Mouse (Mus musculus) embryonic facial prominence, embryonic 13.5 days (tissue): Measurements from ENCODE around the gene Gm20481. TPM values are rescaled to one million over a fixed set of nuclear protein-coding genes. Genes with fewer than 3 reads are reported as not detected.
A peak's percentile ranks its signal among the peaks of the same experiment; 100 is the strongest.
"Not testable (repeated sequence)": the region's sequence is repeated elsewhere in the genome, so short reads cannot be mapped to it uniquely, and the experiment has no call there.

Experiments
- ATAC-seq: fragments of 200-750 bp; cut with Nextera tagmentation; 2 replicates; pipeline ENCODE4 v1.8.0; 2017; ENCODE audit warnings: low read depth; ENCODE audit not compliant: insufficient number of reproducible peaks, insufficient read depth, low FRiP score, low TSS enrichment
- H3K27ac ChIP-seq: fragments of 300-500 bp; sonication (generic); 2 replicates; pipeline ENCODE4 v1.5.1; 2015; ENCODE audit warnings: moderate library complexity, mild to moderate bottlenecking, inconsistent platforms
- H3K27me3 ChIP-seq: fragments of 300-500 bp; sonication (generic); 2 replicates; pipeline ENCODE4 v1.6.1; 2015; ENCODE audit warnings: mild to moderate bottlenecking, inconsistent platforms
- H3K36me3 ChIP-seq: fragments of 300-500 bp; sonication (generic); 2 replicates; pipeline ENCODE4 v1.6.1; 2015; ENCODE audit warnings: mild to moderate bottlenecking, inconsistent platforms
- H3K4me1 ChIP-seq: fragments of 300-500 bp; sonication (generic); 2 replicates; pipeline ENCODE4 v1.6.1; 2015; ENCODE audit warnings: inconsistent platforms
- H3K4me2 ChIP-seq: fragments of 300-500 bp; sonication (generic); 2 replicates; pipeline ENCODE4 v1.6.1; 2015; ENCODE audit warnings: moderate library complexity, mild to moderate bottlenecking, inconsistent platforms
- H3K4me3 ChIP-seq: fragments of 300-500 bp; sonication (generic); 2 replicates; pipeline ENCODE4 v1.5.1; 2015; ENCODE audit warnings: mild to moderate bottlenecking, inconsistent platforms
- H3K9ac ChIP-seq: fragments of 300-500 bp; sonication (generic); 2 replicates; pipeline ENCODE4 v1.6.1; 2015; ENCODE audit warnings: mild to moderate bottlenecking, inconsistent platforms
- H3K9me3 ChIP-seq: fragments of 300-500 bp; sonication (generic); 2 replicates; pipeline ENCODE4 v1.6.1; 2016; ENCODE audit warnings: inconsistent platforms
- WGBS: fragments of 180-500 bp; shearing (Covaris S2); methylation state at CpG from one replicate; pipeline ENCODE4 v1.1.7; 2015; ENCODE audit warnings: mixed read lengths; 5-methylcytosine and 5-hydroxymethylcytosine counted together
- polyA plus RNA-seq: library from polyadenylated mRNA; unstranded; fragments of >200 nt; fragmentation: Nextera tagmentation; extraction: Ambion mirVana; gene quantifications from 2 replicates; pipeline ENCODE4 v1.2.1, GENCODE M21; 2015

Gene Gm20481
- polyA plus RNA-seq, 1 experiment from 2014 or later, result not detected

GRCm38 (mm10) chr17:34953258-34953657, 16.5 kb upstream of the Gm20481 start:
- no peak for ATAC-seq
- peaks cover 20% of the 10 kb centered on the region for H3K36me3 ChIP-seq
- whole genome bisulfite sequencing, result 90% methylated on average over 3 of the region's 3 CpGs
- H3K9ac ChIP-seq, result no peak overlapping the region
- peak overlapping the region; percentile 94 for H3K4me3 ChIP-seq
- peaks cover 10% of the 10 kb centered on the region for H3K4me1 ChIP-seq
- peaks cover 7% of the 10 kb centered on the region for H3K27me3 ChIP-seq
- H3K4me2 ChIP-seq, result peak overlapping the region; percentile 72
- peak overlapping the region; percentile 94; the same call in 1 of the 2 replicates for H3K27ac ChIP-seq
- H3K9me3 ChIP-seq, result no peaks in the 10 kb centered on the region

GRCm38 (mm10) chr17:34953904-34954303, 15.8 kb upstream of the Gm20481 start:
- ATAC-seq, result no peak
- H3K9ac ChIP-seq, result no peak overlapping the region
- H3K4me3 ChIP-seq, result no peak overlapping the region
- H3K36me3 ChIP-seq, result peaks cover 20% of the 10 kb centered on the region
- H3K27ac ChIP-seq, result no peak overlapping the region
- peaks cover 7% of the 10 kb centered on the region for H3K27me3 ChIP-seq
- no peak overlapping the region for H3K4me2 ChIP-seq
- 82% methylated on average over 4 of the region's 4 CpGs for WGBS
- no peaks in the 10 kb centered on the region for H3K9me3 ChIP-seq
- peaks cover 10% of the 10 kb centered on the region for H3K4me1 ChIP-seq

GRCm38 (mm10) chr17:34954831-34955230, 14.9 kb upstream of the Gm20481 start:
- H3K4me3 ChIP-seq, result no peak overlapping the region
- H3K36me3 ChIP-seq, result peaks cover 15% of the 10 kb centered on the region
- no peak overlapping the region for H3K4me2 ChIP-seq
- peak overlapping the region; percentile 44 for H3K9ac ChIP-seq
- no peak for ATAC-seq
- peaks cover 7% of the 10 kb centered on the region for H3K27me3 ChIP-seq
- 54% methylated on average over 4 of the region's 4 CpGs for WGBS
- H3K27ac ChIP-seq, result no peak overlapping the region
- H3K4me1 ChIP-seq, result peaks cover 11% of the 10 kb centered on the region
- H3K9me3 ChIP-seq, result no peaks in the 10 kb centered on the region

GRCm38 (mm10) chr17:34955884-34956283, 13.8 kb upstream of the Gm20481 start:
- Histone ChIP-seq H3K27me3 (peaks cover 7% of the 10 kb centered on the region), H3K4me1 (peaks cover 10% of the 10 kb centered on the region), H3K9me3 (no peaks in the 10 kb centered on the region), H3K9ac (no peak overlapping the region), H3K36me3 (peaks cover 4% of the 10 kb centered on the region), H3K4me3 (no peak overlapping the region), H3K27ac (no peak overlapping the region), H3K4me2 (no peak overlapping the region)
- 83% methylated on average over 3 of the region's 3 CpGs for WGBS
- ATAC-seq, result no peak

DNA sequence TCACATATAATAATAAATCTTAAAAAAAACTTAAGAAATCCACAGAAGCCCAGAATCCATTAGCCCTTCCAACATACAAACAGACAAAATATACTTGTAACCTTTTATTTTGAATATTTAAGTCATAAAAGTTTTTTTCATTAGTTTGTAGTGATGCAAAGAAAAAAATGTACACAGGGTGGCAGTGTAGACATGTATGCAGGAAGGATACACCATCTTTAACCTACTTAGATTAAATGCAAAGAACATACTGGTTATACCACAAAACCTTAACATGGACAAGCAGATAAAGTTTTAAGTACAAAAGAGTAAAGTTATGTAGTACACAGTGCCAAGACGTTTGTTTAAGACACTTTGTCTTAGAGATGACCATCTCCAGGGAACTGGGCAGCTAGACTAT, 13.4 kb upstream of the Gm20481 start:
- Histone ChIP-seq H3K36me3 (no peaks in the 10 kb centered on the region), H3K9ac (no peak overlapping the region), H3K9me3 (no peaks in the 10 kb centered on the region), H3K4me3 (no peak overlapping the region), H3K27me3 (peaks cover 7% of the 10 kb centered on the region), H3K4me2 (no peak overlapping the region), H3K4me1 (peaks cover 7% of the 10 kb centered on the region), H3K27ac (no peak overlapping the region)
- WGBS, result 37% methylated on average over 1 of the region's 1 CpGs
- ATAC-seq, result no peak

DNA sequence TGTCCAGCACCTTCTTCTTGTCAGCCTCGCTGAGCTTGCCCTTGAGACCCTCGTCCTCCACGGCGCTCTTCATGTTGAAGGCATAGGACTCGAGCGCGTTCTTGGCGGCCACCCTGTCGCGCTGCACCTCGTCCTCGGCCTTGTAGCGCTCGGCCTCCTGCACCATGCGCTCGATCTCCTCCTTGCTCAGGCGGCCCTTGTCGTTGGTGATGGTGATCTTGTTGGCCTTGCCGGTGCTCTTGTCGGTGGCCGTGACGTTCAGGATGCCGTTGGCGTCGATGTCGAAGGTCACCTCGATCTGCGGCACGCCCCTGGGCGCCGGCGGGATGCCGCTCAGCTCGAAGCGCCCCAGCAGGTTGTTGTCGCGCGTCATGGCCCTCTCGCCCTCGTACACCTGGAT, 12.4 kb upstream of the Gm20481 start:
- H3K9me3 ChIP-seq, H3K4me2 ChIP-seq, H3K27me3 ChIP-seq, H3K9ac ChIP-seq, ATAC-seq, H3K36me3 ChIP-seq, H3K27ac ChIP-seq, H3K4me3 ChIP-seq: not testable (repeated sequence)
- WGBS, result 17% methylated on average over 36 of the region's 40 CpGs
- peaks cover 12% of the 10 kb centered on the region for H3K4me1 ChIP-seq

DNA sequence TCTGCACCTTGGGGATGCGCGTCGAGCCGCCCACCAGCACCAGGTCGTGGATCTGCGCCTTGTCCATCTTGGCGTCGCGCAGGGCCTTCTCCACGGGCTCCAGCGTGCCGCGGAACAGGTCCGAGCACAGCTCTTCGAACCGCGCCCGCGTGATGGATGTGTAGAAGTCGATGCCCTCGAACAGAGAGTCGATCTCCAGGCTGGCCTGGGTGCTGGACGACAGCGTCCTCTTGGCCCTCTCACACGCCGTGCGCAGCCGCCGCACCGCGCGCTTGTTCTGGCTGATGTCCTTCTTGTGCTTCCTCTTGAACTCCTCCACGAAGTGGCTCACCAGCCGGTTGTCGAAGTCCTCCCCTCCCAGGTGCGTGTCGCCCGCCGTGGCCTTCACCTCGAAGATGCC, 11.7 kb upstream of the Gm20481 start:
- 16% methylated on average over 22 of the region's 40 CpGs for WGBS
- H3K4me3 ChIP-seq, H3K27ac ChIP-seq, H3K27me3 ChIP-seq, H3K9ac ChIP-seq, H3K36me3 ChIP-seq, ATAC-seq, H3K9me3 ChIP-seq: not testable (repeated sequence)
- peaks cover 12% of the 10 kb centered on the region for H3K4me1 ChIP-seq
- H3K4me2 ChIP-seq, result 0 out of 2 replicates have a peak overlapping the region, but pooled peaks have one; percentile 14

GRCm38 (mm10) chr17:34958734-34959129, 11.0 kb upstream of the Gm20481 start:
- H3K27me3 ChIP-seq, result peaks cover 11% of the 10 kb centered on the region
- H3K4me1 ChIP-seq, result peaks cover 12% of the 10 kb centered on the region
- not testable (repeated sequence) for H3K9me3 ChIP-seq, H3K36me3 ChIP-seq, H3K27ac ChIP-seq, H3K9ac ChIP-seq
- ATAC-seq, result 0 out of 2 replicates have a peak, but pooled peaks have one; percentile 7
- peak overlapping the region; percentile 56 for H3K4me3 ChIP-seq
- WGBS, result under 1% methylated on average over 31 of the region's 47 CpGs
- peak overlapping the region; percentile 65 for H3K4me2 ChIP-seq

- WGBS, result under 1% methylated on average over 26 of the region's 32 CpGs
These were observed 10.5 kb upstream of the Gm20481 start, which contains the start of gene Hspa1b for GRCm38 (mm10) chr17:34959130-34959778. Hspa1b (minus strand) TSS chr17:34959238.

GRCm38 (mm10) chr17:34959881-34960515, 9.7 kb upstream of the Gm20481 start:
- Histone ChIP-seq H3K9ac (peak overlapping the region; percentile 70), H3K9me3 (no peaks in the 10 kb centered on the region), H3K36me3 (no peaks in the 10 kb centered on the region), H3K4me2 (peak overlapping the region; percentile 65), H3K4me3 (peak overlapping the region; percentile 56), H3K27me3 (peaks cover 11% of the 10 kb centered on the region), H3K27ac (peak overlapping the region; percentile 97), H3K4me1 (peaks cover 14% of the 10 kb centered on the region)
- ATAC-seq, result no peak
- WGBS, result 9% methylated on average over 12 of the region's 12 CpGs

More at GRCm38 (mm10) chr17:34959130-34959778, 10.5 kb upstream of the Gm20481 start, which contains the start of gene Hspa1b:
- peak within 1 kb of the TSS; percentile 97 for H3K27ac ChIP-seq
- peak; percentile 88 for ATAC-seq
- H3K4me2 ChIP-seq, result peak within 1 kb of the TSS; percentile 65
- H3K27me3 ChIP-seq, result peaks cover 11% of the 10 kb centered on the region
- peak within 1 kb of the TSS; percentile 70 for H3K9ac ChIP-seq
- not testable (repeated sequence) for H3K9me3 ChIP-seq, H3K36me3 ChIP-seq
- peak within 1 kb of the TSS; percentile 56 for H3K4me3 ChIP-seq
- H3K4me1 ChIP-seq, result peaks cover 12% of the 10 kb centered on the region

DNA sequence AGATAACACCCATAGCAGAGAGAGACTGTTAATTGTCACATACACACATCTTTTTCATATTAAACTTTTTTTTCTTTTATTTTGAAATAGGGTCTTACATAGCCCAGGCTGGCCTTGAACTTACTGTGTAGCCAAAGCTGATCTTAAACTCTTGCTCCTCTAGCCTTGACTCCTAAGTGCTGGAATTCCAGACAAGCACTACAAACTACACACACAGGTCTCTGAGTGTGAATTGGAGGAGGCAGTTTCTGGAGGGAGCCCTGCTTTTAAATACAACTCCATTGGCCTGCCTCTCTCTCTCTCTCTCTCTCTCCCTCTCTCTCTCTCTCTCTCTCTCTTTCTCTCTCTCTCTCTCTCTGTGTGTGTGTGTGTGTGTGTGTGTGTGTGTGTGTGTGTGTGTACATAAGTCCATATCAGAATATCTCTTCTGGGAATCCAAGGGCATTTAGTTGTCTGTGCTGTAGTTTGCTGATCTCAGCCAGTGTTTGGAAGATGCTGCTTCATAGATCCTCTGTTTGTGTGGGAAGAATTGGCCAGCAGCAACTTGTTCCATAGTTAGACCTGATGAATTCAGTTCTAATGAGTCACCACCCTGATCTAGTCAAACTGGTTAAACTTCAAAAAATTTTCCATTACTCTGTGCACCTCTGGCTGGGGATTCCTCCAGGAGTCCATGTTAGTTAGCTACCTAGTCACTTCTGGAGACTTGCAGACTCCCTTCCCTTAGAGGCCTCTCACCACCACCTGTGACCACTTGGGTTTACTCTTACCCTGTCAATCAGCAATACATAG, 8.8 kb upstream of the Gm20481 start:
- Histone ChIP-seq H3K9me3 (no peaks in the 10 kb centered on the region), H3K4me3 (no peak overlapping the region), H3K9ac (no peak overlapping the region), H3K27me3 (peaks cover 9% of the 10 kb centered on the region; the same call in 1 of the 2 replicates), H3K4me2 (no peak overlapping the region), H3K4me1 (peaks cover 20% of the 10 kb centered on the region), H3K36me3 (no peaks in the 10 kb centered on the region), H3K27ac (peak overlapping the region; percentile 97; the same call in 1 of the 2 replicates)
- ATAC-seq, result no peak
